Mouse (Mus musculus) retina, adult 2 months (tissue): Measurements from ENCODE around the gene Gm21970.

Experiments
- DNase-seq: peaks from one replicate; pipeline ENCODE4 v3.0.0-alpha.2; 2012; ENCODE audit warnings: low read depth, low spot score

Gm21970 gene

DNA sequence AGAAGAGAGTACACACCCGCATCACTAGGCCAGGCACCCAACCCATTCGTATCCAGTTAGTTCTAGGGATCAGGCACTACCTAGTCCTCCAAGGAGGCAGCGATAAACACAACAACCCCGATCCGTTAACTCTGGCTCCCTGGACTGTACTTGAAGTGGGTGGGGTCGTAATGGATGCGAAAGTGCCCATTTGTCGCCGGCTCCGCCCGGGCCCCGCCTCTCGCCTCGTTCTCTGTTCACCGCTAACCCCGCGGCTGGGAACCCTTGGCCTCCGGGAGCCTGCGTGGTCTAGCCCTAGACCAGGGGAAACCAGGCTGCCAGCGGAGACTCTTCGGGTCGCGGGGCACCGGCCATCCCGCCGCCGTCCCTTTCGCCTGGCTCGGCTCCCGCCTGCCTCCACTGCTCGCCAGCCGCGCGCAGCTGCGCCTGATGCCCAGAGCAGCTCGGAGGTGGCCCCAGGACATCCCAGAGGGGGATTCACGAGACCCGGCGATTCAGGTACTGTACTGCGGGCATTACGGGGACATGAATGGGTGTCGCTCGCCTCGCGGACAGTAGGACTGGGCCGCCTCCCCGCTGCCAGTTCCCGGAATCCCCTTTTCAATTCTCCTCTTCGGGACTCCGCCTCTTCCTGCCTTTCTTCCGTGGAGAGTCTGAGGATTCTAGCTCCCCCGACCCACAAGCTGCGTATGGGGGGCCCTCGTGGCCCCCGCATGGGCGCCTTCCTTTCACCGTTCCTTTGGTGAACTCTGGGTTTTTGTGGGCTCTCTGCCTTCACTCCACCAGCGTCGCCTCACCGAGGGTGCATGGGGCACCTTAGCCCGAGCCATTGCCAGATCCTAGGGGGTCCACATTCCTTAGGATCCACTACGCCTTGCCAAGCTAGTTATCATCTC lies 18.7 kb upstream of the Gm21970 start, which contains the start of gene Ifnar2:
TSS of gene Ifnar2 (plus strand) at position 207 of the 896 bp plus-strand sequence.
- DNase-seq, result no peak

DNA sequence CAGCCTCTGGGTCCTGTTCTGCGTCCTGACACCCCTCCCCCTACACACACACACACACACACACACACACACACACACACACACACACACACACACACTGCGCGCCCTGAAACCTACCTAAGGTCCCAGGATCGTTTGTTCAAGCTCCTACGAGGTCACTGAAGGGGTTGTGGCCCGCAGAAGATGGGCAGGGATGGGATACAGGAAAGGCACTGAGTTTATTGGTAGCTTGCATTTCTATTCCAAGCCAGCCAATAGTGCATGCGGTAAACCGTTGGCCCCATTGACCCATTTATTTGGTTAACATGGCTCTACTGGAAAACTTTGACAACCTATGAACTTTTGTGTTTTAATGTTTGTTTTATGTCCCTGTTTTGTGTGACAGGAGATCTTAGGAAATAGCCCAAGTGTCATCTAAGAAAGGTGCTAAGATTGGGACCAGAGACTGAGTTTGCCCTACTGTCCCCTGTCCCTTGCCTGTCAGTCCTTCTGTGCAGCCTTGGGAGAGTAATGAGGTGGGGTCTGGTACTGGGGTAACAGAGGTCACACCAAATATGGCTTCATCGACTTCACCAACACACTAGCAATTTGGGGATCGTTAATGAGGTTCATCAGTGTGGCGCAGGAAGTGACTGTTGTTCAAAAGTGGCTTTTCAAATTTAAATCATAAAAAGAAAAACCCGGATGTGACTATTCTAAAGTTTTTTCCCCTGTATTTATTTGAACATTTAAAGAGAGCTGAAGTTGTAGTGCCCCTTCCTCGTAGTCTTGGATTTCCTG lies 17.9 kb upstream of the Gm21970 start:
- no peak for DNase-seq

DNA sequence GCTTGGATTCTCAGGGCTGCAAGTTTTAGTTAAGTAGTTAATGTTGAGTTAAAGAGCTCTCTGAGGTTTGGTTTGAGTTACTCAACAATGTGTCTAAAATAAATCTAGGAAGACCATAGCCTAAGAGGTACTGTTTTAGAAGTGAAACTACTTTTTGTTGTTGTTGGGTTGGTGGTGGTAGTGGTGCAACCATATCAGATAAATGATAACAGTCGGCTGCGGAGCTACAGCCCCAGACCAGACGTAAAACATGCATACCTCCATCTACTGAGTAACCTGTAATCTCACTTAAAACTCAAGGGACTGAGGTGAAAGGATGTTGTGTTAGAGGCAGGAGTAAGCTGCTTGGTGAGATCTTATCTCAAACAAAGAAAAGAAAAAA lies 17.3 kb upstream of the Gm21970 start:
- DNase-seq, result no peak

DNA sequence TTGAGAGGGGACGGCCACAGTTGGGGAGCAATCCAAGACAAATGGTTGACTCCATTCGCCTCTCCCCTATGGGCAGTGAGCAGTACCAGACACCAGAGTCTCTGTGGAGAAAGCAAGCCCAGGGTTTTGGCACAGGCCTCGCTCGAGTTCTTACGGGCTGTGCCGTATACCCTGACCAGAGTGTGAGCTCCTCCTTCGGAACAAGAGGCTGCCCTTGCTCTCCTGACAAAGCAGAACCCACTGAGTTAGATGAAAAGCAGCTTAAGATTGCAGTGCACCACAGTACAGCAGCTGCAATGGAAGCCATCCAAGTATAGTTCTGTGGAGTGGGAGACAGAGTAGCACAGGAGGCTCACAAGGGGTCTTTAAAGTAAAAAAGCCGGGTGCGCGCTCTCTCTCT lies 14.8 kb upstream of the Gm21970 start:
- DNase-seq, result no peak

DNA sequence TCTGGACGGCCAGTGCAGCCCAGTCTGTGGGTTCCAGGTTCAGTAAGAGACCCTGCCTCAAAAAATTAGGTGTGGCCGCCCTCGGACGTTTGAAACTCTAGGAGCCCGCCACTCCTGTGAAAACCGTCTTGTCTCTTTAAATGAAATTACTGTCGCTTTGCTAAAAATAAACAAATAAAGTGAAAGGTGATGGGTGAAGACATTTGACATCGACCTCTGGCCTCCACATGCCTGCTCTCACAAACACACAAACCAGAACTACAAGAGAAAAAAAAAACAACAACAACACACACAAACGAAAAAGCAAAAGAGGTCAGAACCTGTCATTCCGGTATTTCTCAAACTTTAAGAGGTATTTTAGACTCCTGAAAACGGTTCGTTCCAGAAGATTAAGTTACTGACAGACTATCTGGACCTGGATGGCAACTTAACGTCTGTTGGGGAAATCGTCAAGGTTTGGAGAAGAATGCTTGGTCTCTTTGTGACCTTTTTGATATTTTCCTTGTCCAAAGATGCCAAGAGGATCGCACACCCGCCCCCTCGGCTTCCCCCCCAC lies 13.0 kb upstream of the Gm21970 start:
- no peak for DNase-seq

DNA sequence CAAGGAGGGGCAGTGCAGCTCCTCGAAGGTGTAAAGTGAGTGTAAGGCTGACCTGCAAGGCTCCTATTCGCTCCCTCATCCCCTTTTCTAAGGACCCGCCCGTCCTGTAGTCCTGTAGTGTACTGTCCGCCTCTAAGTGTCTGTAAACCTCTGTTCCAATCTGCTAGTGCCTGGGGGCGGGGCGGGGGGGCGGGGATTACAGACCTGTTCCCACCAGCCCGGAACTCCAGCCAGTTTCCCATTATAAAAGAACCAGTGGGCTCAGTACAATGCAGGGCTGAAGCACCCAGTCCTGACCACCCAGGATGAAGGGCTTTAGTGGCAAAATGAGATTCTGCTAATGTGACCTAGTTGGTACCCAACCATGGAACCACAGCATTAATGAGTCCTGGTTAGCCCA lies 12.5 kb upstream of the Gm21970 start:
- DNase-seq, result no peak

DNA sequence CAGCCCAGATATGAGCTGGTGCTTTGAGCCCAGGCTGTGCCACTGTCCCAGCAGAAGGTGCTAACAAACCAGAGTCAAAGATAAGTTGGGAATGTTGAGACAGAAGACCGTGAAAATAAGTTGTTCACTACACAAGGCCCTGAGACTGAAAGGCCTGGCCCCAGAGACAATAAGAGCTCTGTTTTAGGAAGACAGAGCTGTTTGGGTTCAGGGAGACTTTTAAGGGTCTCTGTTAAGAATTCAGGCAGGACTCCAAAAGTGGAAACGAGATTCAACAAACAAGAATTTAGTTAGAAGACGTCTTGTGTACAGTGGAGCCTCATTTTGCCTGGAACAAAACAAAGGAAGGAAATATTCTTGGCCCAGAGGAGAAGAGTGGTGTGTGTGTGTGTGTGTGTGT lies 12.1 kb upstream of the Gm21970 start:
- DNase-seq, result no peak

DNA sequence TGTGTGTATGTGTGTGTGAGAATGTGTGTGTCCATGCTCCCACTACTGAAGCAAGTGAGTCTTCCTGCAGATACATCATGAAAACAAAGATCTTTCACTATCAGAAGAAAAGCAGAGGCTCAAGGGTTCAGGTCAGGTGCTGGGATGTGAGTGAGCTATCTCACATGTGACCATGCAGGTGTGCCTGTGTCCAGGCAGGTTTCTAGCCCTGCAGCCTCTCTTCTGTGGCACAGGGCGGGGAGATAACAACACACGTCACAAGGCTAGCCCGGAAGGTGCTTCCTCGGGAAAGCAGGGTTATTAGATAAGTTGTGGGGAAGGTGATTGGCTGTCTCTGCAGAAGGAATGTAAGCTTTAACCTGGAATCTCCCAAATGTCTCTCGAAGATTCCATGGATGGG lies 11.4 kb upstream of the Gm21970 start:
- no peak for DNase-seq

DNA sequence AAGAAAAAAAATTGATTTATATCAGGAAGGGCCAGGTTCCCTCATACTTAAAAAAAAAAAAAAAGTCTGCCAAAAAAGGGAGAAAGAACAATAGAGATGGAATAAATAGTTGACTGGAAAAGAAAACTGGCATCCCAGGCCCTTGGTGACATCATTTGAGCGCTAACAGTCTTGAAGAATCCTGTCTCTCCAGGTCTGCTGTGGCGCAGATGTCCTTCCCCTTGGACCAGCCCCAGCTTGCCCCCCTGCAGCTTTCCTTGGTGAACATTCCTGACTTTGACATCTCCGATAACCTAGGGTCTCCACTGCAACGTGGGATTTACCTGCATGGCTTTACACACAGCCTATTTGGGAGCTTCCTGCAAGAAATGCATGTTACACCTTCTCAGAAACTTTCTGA lies 9.9 kb upstream of the Gm21970 start:
- no peak for DNase-seq

DNA sequence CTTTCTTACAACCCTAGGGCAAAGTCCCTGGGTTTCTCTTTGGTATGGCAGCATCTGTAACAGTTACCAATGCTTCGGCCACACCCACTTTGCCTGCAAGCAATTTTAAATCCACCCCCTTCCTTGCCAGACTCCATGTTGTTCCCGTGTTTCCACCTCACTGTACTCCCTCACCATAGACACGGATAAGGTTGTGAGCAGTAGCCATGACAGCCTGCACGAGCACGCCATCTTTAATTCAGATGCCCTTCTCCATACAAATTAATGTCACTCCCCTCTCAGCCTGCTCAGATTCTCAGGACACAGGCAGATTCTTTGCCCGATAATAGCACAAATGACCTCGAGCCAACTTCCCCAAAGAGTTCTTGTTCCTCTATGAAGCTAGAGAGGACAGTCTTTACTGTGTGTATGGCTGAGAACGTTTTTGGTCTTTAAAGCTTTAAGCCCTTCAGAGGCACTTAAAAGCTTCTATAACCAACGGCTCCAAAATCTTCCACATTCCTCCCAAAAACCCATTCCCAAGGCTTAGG lies 9.2 kb upstream of the Gm21970 start:
- no peak for DNase-seq

DNA sequence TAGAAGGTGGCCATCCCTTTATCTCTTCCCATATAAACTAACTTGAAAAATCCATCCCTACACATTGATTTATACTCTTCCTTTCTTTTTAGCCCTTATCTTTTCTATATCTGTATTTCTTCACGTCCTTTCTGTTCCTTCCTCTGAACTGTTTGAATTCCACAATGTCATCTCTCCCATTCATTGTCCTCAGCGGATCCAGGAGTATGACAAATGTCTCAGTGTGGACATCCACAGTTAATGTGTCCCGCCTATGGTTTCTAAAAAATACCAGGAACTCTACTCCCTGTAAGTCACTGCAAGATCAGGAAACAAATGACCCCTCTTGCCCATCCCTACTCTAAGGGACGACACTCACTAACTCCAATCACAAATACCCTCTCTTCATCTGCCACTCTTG lies 7.3 kb upstream of the Gm21970 start:
- DNase-seq, result no peak

DNA sequence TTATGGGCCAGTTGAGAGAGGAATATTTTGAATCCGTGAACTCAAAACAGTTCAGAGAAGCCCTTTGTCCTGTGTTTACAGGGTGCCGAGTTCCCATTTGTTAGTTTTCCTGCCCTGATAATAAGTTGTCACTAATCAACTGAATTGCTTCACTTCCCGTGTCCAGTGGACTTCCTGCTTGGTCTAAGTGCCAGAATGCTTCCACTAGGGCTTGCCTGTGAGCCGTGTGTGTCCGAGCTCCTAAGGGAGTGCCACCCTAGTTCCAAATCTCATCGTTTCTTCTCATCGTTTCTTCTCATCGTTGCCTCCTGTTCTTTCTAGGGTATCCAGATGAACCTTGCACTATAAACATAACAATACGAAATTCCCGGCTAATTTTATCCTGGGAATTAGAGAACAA lies 5.9 kb upstream of the Gm21970 start:
- DNase-seq, result no peak

DNA sequence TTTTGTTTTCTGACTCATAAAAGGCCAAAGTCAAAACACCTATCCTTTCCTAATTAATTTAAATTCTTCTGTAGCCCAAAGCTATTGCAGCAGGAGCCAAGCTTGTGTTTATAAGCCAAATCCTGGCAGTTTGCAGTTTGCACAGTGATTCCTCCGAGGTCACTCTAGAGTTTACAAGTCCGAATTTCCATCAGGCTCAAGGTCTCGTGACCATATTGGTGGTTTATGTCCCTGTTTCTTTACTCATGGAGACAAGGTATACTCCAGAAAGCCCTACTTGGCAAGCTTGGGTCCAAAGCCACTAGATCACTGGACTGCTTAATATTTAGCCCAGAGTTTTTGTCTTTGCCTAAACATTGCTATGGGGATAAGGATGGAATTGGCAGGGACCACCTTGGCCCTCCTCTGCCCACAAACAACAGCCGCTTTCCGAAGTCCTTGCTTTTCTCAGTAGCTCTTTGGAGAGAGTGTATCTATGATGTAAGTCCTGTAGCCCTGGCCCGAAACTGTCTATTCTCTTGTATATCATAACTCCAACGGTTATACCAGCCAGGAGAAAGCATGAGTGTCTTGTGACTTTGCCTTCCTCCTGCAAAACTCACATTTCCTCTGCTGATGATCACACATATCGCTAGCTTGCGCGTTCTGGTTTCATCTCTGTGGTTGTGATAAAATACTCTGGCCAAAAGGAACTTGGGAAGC lies 5.0 kb upstream of the Gm21970 start:
- DNase-seq, result no peak

DNA sequence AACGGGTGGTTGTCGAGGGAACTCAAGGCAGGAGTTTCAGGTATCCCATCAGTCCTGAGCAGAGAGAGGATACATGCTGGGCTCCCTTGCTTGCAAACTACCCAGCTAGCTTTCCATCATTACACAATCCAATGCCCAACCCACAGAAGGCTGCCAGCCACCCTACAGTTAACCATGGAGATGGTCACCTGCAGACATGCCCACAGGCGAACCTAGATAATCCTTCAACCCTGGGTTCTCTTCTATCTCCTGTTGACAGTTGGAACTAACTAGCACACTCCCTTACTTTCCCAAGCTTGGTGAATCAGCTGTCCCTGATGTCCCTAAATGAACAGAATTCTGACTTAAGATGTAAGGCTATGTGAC lies 4.4 kb upstream of the Gm21970 start:
- no peak for DNase-seq

DNA sequence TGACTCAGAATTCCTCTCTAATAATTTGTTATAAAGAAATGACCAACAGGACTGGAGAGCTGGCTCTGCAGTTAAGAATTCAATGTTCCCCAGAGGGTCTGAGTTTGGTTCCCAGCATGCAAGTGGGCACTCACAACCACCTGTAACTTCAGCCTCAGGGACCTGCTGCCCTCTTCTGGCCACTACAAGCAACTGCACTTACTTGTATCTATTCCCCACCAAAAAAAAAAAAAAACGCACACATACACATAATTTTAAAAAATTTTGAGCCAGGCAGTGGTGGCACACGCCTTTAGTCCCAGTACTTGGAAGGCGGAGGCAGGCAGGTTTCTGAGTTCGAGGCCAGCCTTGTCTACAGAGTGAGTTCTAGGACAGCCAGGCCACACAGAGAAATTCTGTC lies 1.4 kb upstream of the Gm21970 start:
- no peak for DNase-seq

DNA sequence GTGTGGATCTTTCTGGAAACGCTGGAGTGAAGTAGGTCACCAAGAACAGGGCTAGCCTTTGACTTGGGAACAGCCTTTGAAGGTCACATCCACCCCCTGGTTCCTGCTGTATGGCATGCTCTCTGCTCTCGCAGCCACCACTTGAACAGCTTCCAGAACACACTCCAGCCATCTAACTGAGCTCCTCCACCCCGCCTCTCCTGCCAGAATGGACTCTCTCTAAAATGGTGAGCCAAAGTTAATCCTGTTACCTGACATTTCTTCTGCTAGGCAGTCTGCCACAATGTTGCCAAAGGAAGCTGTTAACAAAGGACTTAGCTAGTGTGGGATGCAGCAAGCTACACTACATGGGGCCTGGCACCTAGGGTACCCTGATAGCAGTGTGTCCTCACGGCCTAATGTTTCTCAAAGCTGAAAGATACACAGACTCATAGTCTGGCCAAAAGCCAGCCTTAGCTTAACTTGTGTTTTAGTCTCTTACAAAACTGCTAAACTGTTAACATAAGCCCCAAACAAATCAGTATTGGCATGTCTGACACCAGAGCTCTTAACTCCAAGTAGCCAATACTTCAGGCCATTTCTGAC lies 3.4 kb downstream of the Gm21970 start:
- DNase-seq, result no peak

DNA sequence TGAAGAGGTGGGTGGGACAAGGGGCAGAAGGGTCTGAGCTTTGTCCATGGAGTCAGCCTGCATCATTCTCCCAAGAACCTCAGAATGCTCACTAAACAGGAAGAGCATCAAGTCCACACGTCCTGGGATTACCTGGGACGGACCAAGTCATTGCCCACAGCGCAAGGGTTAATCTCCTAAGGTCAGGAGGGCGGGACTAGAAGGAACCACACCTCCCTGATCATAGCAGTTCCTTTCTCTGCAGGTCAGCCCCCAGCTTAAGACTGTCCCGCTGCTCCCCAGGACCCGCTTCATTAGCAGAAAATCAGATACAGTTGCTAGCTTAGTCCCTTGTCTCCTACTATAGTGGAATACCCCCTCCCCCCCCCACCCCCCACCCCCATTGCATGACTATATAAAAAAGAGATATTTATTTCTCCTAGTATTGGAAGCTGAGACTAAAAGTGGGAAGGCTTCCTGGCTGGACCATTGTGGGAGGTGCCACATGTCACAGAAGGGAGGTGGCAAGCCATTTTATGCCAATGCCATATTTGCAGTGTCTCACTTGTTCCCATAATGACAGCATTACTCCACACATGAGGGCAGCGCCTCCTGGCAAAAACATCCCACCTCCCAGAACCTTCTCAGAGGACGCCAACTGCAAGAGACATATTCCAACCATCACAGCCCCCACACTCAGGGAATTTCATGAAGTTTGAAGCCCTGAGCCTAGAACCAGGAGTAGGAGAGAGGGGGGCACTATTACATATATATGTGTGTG lies 4.3 kb downstream of the Gm21970 start:
- no peak for DNase-seq

DNA sequence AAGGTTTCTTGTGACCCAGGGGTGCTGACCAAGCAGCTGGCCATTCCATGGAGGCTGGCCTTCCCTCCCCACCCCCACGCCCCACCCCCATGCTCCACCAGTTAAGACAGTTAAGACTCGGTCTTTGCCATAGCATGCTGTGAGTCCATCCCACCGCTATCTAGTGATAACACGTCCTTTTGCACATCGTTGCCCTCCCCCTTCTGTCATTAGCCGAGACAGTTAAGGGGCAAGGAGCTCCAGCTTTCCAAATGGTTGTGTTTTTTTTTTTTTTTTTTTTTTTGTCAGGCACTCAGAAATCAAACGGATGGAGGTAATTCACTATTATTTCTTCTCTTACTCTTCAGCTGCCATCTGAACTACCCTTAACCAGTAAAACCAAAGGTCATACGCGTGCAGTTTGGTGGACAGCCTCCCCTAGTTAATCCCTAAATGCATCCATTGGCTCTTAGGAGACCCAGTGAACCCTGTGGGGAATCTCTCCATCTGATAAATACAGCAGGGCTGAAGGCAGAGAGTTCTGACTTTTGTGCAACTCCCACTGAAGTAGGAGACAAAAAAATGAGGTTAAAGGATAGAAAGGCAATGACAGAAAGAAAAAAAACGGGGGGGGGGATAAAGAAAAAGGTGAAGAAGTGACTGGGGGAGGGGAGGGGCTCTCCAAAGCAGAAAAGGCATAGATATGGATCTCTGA lies 5.5 kb downstream of the Gm21970 start:
- no peak for DNase-seq

DNA sequence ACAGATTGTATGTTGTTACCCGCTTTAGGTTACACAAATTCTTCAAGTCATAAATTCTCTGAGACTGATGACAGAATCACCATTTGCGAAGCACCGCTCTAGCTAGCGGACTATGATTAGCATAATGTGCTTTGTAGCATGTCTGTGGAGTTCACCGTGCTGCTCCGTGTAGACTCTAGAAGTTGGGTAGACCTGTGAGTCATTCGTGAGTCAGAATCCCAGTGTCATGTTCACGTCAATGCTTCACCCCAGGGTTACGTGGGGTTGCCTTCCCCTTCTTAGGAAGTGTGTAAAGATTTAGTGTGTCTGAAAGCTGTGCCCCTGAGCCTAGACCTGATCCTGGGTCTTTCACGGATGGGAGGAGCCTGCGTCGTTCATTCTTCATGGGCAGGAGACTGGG lies 6.5 kb downstream of the Gm21970 start:
- no peak for DNase-seq

DNA sequence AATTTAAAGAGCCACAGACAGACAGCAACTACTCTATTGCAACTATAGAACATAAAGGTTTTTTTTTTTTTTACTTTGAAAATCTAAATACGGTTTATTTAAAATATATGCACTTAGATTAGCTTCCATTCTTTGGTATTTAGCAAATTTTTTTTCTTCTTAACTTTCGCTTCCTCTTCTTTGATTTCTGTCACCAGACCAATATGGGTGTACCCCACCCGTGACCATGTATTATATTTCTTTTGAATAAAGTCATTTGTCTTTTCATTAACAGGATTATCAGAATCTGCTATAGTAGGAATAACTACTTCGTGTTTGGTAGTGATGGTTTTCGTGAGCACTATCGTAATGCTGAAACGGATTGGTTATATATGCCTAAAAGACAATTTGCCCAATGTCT lies 7.4 kb downstream of the Gm21970 start:
- no peak for DNase-seq
